Mouse (Mus musculus) ES-E14 (cell line): ENCODE results near the gene Itga11. TPM values are rescaled to one million over a fixed set of nuclear protein-coding genes. Genes with fewer than 3 reads are reported as not detected.

ENCODE experiments used
- DNase-seq: peaks from one replicate; pipeline ENCODE4 v3.0.0-alpha.2; 2013; ENCODE audit warnings: low read depth, low spot score
- H3K27ac ChIP-seq: 2 replicates; pipeline ENCODE4 v1.5.1; 2012; ENCODE audit warnings: low read depth, mild to moderate bottlenecking, low read length, moderate library complexity, mixed read lengths; ENCODE audit not compliant: poor library complexity, insufficient read depth, severe bottlenecking
- H3K36me3 ChIP-seq: 2 replicates; pipeline ENCODE4 v1.6.1; 2012; ENCODE audit warnings: mild to moderate bottlenecking, low read length, moderate library complexity, mixed read lengths; ENCODE audit not compliant: control insufficient read depth, poor library complexity, insufficient read depth, severe bottlenecking
- H3K4me1 ChIP-seq, 2 experiments: fragments of 150-350 bp in 1 of 2; sonication (generic) in 1 of 2; 2 replicates each; pipeline ENCODE4 v1.6.1; 2012; ENCODE audit warnings: low read length in 2 of 2, mild to moderate bottlenecking in 1 of 2, mixed read lengths in 1 of 2; ENCODE audit not compliant: control insufficient read depth in 2 of 2, insufficient read depth in 2 of 2, poor library complexity in 1 of 2
- H3K4me3 ChIP-seq, 2 experiments: fragments of 150-350 bp in 1 of 2; sonication (generic) in 1 of 2; 2 replicates each; pipeline ENCODE4 v1.5.1; 2012; ENCODE audit warnings: low read length in 2 of 2, low read depth in 1 of 2, mild to moderate bottlenecking in 1 of 2, mixed read lengths in 1 of 2; ENCODE audit not compliant: insufficient read depth in 1 of 2, poor library complexity in 1 of 2, severe bottlenecking in 1 of 2
- H3K9ac ChIP-seq: 2 replicates; pipeline ENCODE4 v1.6.1; 2012; ENCODE audit warnings: low read depth, mild to moderate bottlenecking, low read length, mixed read lengths; ENCODE audit not compliant: poor library complexity, insufficient read depth, severe bottlenecking
- H3K9me3 ChIP-seq: fragments of 150-350 bp; sonication (generic); 2 replicates; pipeline ENCODE4 v1.6.1; 2012; ENCODE audit warnings: low read depth, mild to moderate bottlenecking, low read length; ENCODE audit not compliant: control insufficient read depth, insufficient read depth
- CHD2 ChIP-seq: IDR thresholded peaks from 2 replicates; pipeline ENCODE4 v1.6.1; 2014; ENCODE audit warnings: mild to moderate bottlenecking, low read depth, low read length, inconsistent platforms
- HCFC1 ChIP-seq: IDR thresholded peaks from 2 replicates; pipeline ENCODE4 v1.6.1; 2012; ENCODE audit warnings: low read length, inconsistent platforms, borderline replicate concordance; ENCODE audit not compliant: insufficient read depth
- MAFK ChIP-seq: IDR thresholded peaks from 2 replicates; pipeline ENCODE4 v1.6.1; 2014; ENCODE audit warnings: mild to moderate bottlenecking, low read depth, low read length, inconsistent platforms; ENCODE audit not compliant: insufficient read depth
- ZC3H11A ChIP-seq: IDR thresholded peaks from 2 replicates; pipeline ENCODE4 v1.6.1; 2012; ENCODE audit warnings: low read depth, mild to moderate bottlenecking, inconsistent platforms, low read length, borderline replicate concordance
- ZNF384 ChIP-seq: IDR thresholded peaks from 2 replicates; pipeline ENCODE4 v1.6.1; 2012; ENCODE audit warnings: low read depth, low read length, inconsistent platforms
- in situ Hi-C, 2 experiments: fragments of 600-800 bp; cut with MboI; formaldehyde crosslinking; loops; one replicate each; pipeline ENCODE4 v1.15.1; 2025; ENCODE audit warnings: low sequenced_read_pairs in 2 of 2, inconsistent platforms in 1 of 2; ENCODE audit not compliant: unreplicated experiment in 2 of 2
- total RNA-seq: library from RNA; depleted of rRNA; stranded (reverse); fragments of 300-350 nt; gene quantifications from 2 replicates; pipeline ENCODE4 v1.2.3, GENCODE M21; 2012

The Itga11 gene
- total RNA-seq, 1 experiment = 1.3 TPM

DNA sequence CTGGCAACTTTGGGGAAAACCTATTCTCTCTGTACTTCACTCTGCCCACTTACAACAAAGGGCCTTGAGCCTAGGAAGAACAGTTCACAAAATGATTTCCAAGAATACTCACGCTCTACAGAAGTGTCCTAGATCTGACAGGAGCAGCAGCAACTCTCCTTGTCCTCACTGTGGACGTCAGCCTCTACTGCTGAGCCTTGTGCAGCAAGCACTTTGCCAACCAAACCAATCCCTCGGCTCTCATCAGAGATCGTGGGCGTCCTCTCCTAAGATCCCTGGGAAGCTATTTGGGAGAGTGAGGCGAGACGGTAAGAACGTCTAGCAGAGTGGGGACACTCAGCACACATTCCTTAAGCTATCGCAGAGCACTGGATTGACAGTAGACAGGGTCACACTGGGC is 17.6 kb downstream of the Itga11 start:
- Histone ChIP-seq H3K4me1 (peaks cover 0 to 4% of the 10 kb centered on the region in 2 experiments; a peak in 1 of 4 replicates), H3K4me3 (no peak overlapping the region), H3K27ac (no peak overlapping the region), H3K36me3 (no peaks in the 10 kb centered on the region), H3K9ac (no peak overlapping the region), H3K9me3 (no peaks in the 10 kb centered on the region)
- no peak for DNase-seq
- in situ Hi-C loops = no loop called here
- TF ChIP-seq HCFC1 (no peak), ZNF384 (no peak), MAFK (no peak), ZC3H11A (no peak)

DNA sequence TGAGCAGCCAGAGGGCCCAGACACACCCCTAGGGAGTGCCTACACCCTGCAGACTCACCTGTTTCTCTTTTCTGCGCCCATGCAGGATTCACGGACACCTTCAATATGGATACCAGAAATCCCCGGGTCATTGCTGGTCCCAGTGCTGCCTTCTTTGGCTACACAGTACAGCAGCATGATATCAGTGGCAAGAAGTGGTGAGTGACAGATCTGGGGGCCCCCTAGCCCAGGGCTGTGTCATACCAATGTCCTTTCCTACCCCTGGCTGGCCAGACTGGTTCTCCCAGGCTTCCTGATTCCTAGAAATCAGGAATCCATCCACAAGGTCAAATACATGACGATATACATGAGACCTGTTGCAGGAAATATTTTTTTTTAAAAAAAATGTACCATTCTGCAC is 19.2 kb downstream of the Itga11 start:
- Histone ChIP-seq H3K9me3 (no peaks in the 10 kb centered on the region), H3K27ac (no peak overlapping the region), H3K9ac (no peak overlapping the region), H3K4me1 (peaks cover 0 to 4% of the 10 kb centered on the region in 2 experiments; a peak in 1 of 4 replicates), H3K36me3 (no peaks in the 10 kb centered on the region), H3K4me3 (no peak overlapping the region)
- in situ Hi-C loops = no loop called here
- DNase-seq = no peak
- no peak for TF ChIP-seq ZC3H11A
- no peak for TF ChIP-seq CHD2
- TF ChIP-seq MAFK = no peak
- TF ChIP-seq HCFC1 = no peak
- TF ChIP-seq ZNF384 = no peak

DNA sequence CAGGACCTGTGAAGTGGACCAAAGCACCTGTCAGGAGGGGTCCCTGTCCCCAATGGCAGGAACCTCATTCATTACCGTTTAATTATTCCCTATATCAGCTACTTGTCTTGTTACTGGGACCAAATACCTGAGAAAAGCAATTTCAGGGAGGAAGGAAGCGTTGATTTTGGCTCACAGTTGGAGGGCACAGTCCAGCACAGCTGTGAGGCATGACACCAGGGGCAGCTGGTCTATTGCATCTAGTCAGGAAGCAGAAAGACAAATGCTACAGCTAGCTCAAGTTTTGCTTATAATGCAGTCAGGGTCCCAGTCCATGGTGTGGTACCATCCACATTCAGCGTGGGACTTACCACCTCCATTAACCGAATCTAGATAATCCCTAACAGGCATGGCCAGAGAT is 29.6 kb downstream of the Itga11 start:
- TF ChIP-seq HCFC1 = no peak
- no peak for TF ChIP-seq CHD2
- TF ChIP-seq MAFK = no peak
- TF ChIP-seq ZC3H11A = no peak
- TF ChIP-seq ZNF384 = no peak
- Histone ChIP-seq H3K9me3 (no peaks in the 10 kb centered on the region), H3K9ac (no peak overlapping the region), H3K4me1 (0 out of 4 replicates have a peak, but pooled peaks cover 0 to 1% of the 10 kb centered on the region in 2 experiments), H3K4me3 (no peak overlapping the region), H3K36me3 (no peaks in the 10 kb centered on the region), H3K27ac (no peak overlapping the region)
- in situ Hi-C loops = no loop called here
- DNase-seq = no peak

DNA sequence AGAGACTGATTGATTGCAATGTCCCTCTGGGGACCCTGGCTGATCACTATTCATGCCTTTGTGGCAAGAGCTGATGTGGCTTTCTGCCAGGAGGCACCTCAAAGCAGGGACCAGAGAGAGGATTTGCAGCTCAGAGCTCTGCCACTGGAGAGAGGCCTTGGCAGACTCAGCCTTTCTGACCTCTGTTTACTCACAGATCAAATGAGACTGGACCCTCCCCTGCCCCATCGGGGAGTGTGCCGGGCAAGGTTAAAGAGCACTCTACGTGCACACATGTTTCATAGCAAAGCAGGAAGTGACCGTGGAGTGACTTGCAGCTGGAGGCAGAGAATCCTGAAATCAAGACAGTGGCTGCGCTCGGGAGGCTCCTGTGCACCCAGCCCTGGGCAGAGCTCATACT is 30.2 kb downstream of the Itga11 start:
- Histone ChIP-seq H3K27ac (no peak overlapping the region), H3K9me3 (no peaks in the 10 kb centered on the region), H3K4me3 (no peak overlapping the region), H3K36me3 (no peaks in the 10 kb centered on the region), H3K4me1 (0 out of 4 replicates have a peak, but pooled peaks cover 0 to 1% of the 10 kb centered on the region in 2 experiments), H3K9ac (no peak overlapping the region)
- no peak for DNase-seq
- TF ChIP-seq CHD2 (no peak), HCFC1 (no peak), ZNF384 (no peak), MAFK (no peak), ZC3H11A (no peak)
- in situ Hi-C loops = no loop called here

DNA sequence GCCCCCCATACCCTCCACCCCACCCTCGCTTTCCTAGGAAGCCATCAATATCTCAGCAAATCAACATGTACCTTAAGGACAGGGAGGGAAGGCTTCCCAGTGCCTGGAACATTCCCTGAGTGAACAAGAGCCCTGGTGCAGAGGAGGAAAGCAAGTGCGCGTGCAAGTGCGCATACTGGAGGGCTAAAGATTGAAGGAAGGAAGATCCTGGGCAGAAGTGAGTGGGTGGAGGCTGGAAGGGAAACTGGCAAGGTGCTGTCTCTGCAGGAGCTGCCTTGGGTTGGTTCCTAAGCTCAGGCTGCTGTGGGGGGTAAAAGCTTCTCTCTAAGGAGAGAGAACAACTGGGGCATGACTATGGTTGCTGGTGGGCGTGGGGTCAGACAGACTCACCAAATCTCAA is 32.4 kb downstream of the Itga11 start:
- Histone ChIP-seq H3K9ac (no peak overlapping the region), H3K9me3 (no peaks in the 10 kb centered on the region), H3K36me3 (no peaks in the 10 kb centered on the region), H3K4me3 (no peak overlapping the region), H3K27ac (no peak overlapping the region), H3K4me1 (0 out of 4 replicates have a peak, but pooled peaks cover 0 to 1% of the 10 kb centered on the region in 2 experiments)
- DNase-seq = no peak
- in situ Hi-C loops = no loop called here
- TF ChIP-seq CHD2 = no peak
- no peak for TF ChIP-seq ZNF384
- TF ChIP-seq MAFK = no peak
- TF ChIP-seq HCFC1 = no peak
- no peak for TF ChIP-seq ZC3H11A
